ENCODE assay signal across 14 mouse cellular contexts in genomic region chr12:29698541-29698940, GRCm38 (mm10).
DNase-seq lines count a peak whose midpoint lies in the region; ATAC-seq and TF ChIP-seq lines count a peak whose summit lies in the region.
"Had no signal": no experiment of that assay in that cellular context is flagged by ENCODE, and none has a peak within 500 bp of the region (broad histone marks: within the 10 kb centered on the region; RNA-seq: fewer than 3 reads in every experiment).

No protein-coding gene starts in this region.

- TF ChIP-seq POLR2A in brain, embryonic 14.5 days (IDR thresholded peaks at IDR 0.05; ENCODE audit: borderline replicate concordance, extremely low read depth, insufficient read depth, insufficient read length, poor library complexity, severe bottlenecking): no peak
- no peak for TF ChIP-seq POLR2A in kidney, adult 2 months (IDR thresholded peaks at IDR 0.05; ENCODE audit: low read depth, low read length)

- H3K36me3 ChIP-seq in forebrain, embryonic 13.5 days (ENCODE audit: poor library complexity, severe bottlenecking): no peaks in the 10 kb centered on the region
- H3K36me3 ChIP-seq in hindbrain, embryonic 16.5 days (ENCODE audit: control insufficient read depth, insufficient read depth, low read length): no peaks in the 10 kb centered on the region
- H3K36me3 ChIP-seq in midbrain, postnatal 0 days (ENCODE audit: insufficient read depth, low read length): no peaks in the 10 kb centered on the region
- H3K36me3 ChIP-seq in kidney, adult 2 months (ENCODE audit: control insufficient read depth, insufficient read depth, low read length): no peaks in the 10 kb centered on the region
- H3K36me3 ChIP-seq: heart, embryonic 13.5 days had no signal

- H3K9me3 ChIP-seq in forebrain, embryonic 13.5 days (replicated peaks): no peaks in the 10 kb centered on the region
- no peaks in the 10 kb centered on the region for H3K9me3 ChIP-seq in hindbrain, embryonic 16.5 days (ENCODE audit: control insufficient read depth, low read length)
- no peaks in the 10 kb centered on the region for H3K9me3 ChIP-seq in midbrain, postnatal 0 days (ENCODE audit: low read length)
- H3K9me3 ChIP-seq: heart, embryonic 13.5 days had no signal

- peak; percentile 26; the same call in 1 of the 2 replicates for ATAC-seq in forebrain, embryonic 13.5 days
- peak; percentile 18 for ATAC-seq in hindbrain, embryonic 16.5 days
- no peak for ATAC-seq in midbrain, postnatal 0 days (ENCODE audit: low FRiP score)
- ATAC-seq: CD4-positive, CD25-positive, alpha-beta regulatory T cell, adult 4 months had no signal

- peaks cover 87% of the 10 kb centered on the region for H3K4me1 ChIP-seq in forebrain, embryonic 13.5 days
- peaks cover 78% of the 10 kb centered on the region for H3K4me1 ChIP-seq in hindbrain, embryonic 16.5 days (ENCODE audit: control insufficient read depth, insufficient read depth, low read depth, low read length)
- peaks cover 52% of the 10 kb centered on the region for H3K4me1 ChIP-seq in midbrain, postnatal 0 days (ENCODE audit: insufficient read depth, low read length)
- no peaks in the 10 kb centered on the region for H3K4me1 ChIP-seq in kidney, adult 2 months (ENCODE audit: control insufficient read depth, insufficient read depth, low read length)

- DNase-seq in brain, embryonic 14.5 days (ENCODE audit: low read depth): peak; percentile 73
- peak; percentile 13 for DNase-seq in midbrain, postnatal 0 days (ENCODE audit: low spot score)
- no peak for DNase-seq in lung, postnatal 14 days
- DNase-seq in kidney, adult 2 months: no peak
- DNase-seq in adrenal gland, adult 2 months: no peak
- DNase-seq: adrenal gland, postnatal 10 days; kidney, adult 11 months; kidney, postnatal 14 days; thymus, adult 2 months had no signal

- TF ChIP-seq CTCF in brain, embryonic 14.5 days (IDR thresholded peaks at IDR 0.05; ENCODE audit: borderline replicate concordance, extremely low read depth, insufficient read depth, insufficient read length): no peak
- TF ChIP-seq CTCF in midbrain, postnatal 0 days (IDR thresholded peaks at IDR 0.05): no peak
- no peak for TF ChIP-seq CTCF in kidney, adult 2 months (conservative IDR thresholded peaks at IDR 0.05; ENCODE audit: insufficient read depth, insufficient read length, low read depth, low read length)

- 0 out of 2 replicates have a peak, but pooled peaks cover 7% of the 10 kb centered on the region for H3K27me3 ChIP-seq in forebrain, embryonic 13.5 days
- H3K27me3 ChIP-seq in hindbrain, embryonic 16.5 days (replicated peaks; ENCODE audit: control insufficient read depth, insufficient read depth, low read length): no peaks in the 10 kb centered on the region
- H3K27me3 ChIP-seq in midbrain, postnatal 0 days (ENCODE audit: insufficient read depth, low read length): no peaks in the 10 kb centered on the region
- no peaks in the 10 kb centered on the region for H3K27me3 ChIP-seq in kidney, adult 2 months (replicated peaks; ENCODE audit: control insufficient read depth, insufficient read depth, low read length)
- H3K27me3 ChIP-seq: heart, embryonic 13.5 days had no signal

- peak overlapping the region; percentile 94 for H3K27ac ChIP-seq in forebrain, embryonic 13.5 days
- peak overlapping the region; percentile 91 for H3K27ac ChIP-seq in hindbrain, embryonic 16.5 days (ENCODE audit: low read depth, low read length)
- peak overlapping the region; percentile 89 for H3K27ac ChIP-seq in midbrain, postnatal 0 days (ENCODE audit: low read depth, low read length)
- no peak overlapping the region for H3K27ac ChIP-seq in kidney, adult 2 months (ENCODE audit: insufficient read depth, low read depth, low read length)
- H3K27ac ChIP-seq: heart, embryonic 13.5 days; liver, embryonic 14.5 days had no signal

- H3K4me3 ChIP-seq in forebrain, embryonic 13.5 days: no peak overlapping the region
- no peak overlapping the region for H3K4me3 ChIP-seq in hindbrain, embryonic 16.5 days (ENCODE audit: low read length)
- H3K4me3 ChIP-seq in midbrain, postnatal 0 days (ENCODE audit: low read depth, low read length): no peak overlapping the region
- no peak overlapping the region for H3K4me3 ChIP-seq in kidney, adult 2 months (ENCODE audit: insufficient read depth, low read depth, low read length)
- H3K4me3 ChIP-seq: heart, embryonic 13.5 days had no signal

- H3K4me2 ChIP-seq in forebrain, embryonic 13.5 days: peak overlapping the region; percentile 45
- no peak overlapping the region for H3K4me2 ChIP-seq in hindbrain, embryonic 16.5 days (ENCODE audit: low read length)
- H3K4me2 ChIP-seq in midbrain, postnatal 0 days (ENCODE audit: low read depth, low read length, poor library complexity, severe bottlenecking): no peak overlapping the region

- WGBS in forebrain, embryonic 13.5 days: 6% methylated on average over 3 of the region's 3 CpGs
- WGBS in hindbrain, embryonic 16.5 days: 18% methylated on average over 3 of the region's 3 CpGs
- 17% methylated on average over 3 of the region's 3 CpGs for WGBS in midbrain, postnatal 0 days
- 77% methylated on average over 3 of the region's 3 CpGs for WGBS in kidney, adult 2 months

- H3K9ac ChIP-seq in forebrain, embryonic 13.5 days: no peak overlapping the region
- no peak overlapping the region for H3K9ac ChIP-seq in hindbrain, embryonic 16.5 days (ENCODE audit: low read depth, low read length)
- no peak overlapping the region; the same call in 1 of the 2 replicates for H3K9ac ChIP-seq in midbrain, postnatal 0 days (replicated peaks; ENCODE audit: low read length, poor library complexity, severe bottlenecking)
- H3K9ac ChIP-seq: liver, embryonic 14.5 days had no signal

Comparison
In these comparisons a context has a peak if more than half of its experiments do, and no peak if none do; other contexts are left out.
1. DNase-seq: peak in brain, embryonic 14.5 days (single experiment) and midbrain, postnatal 0 days (single experiment); none in lung, postnatal 14 days (single experiment), kidney, adult 2 months (single experiment) and adrenal gland, adult 2 months (single experiment).